Mouse (Mus musculus) G1E (cell line): ENCODE results near the gene Wdr66.

Experiments
- CTCF ChIP-seq: IDR thresholded peaks from 2 replicates; pipeline ENCODE4 v1.5.1; 2012; ENCODE audit warnings: low read depth, low read length, inconsistent platforms, mixed read lengths
- GATA1 ChIP-seq: IDR thresholded peaks from 2 replicates; pipeline ENCODE4 v1.6.1; 2012; ENCODE audit warnings: borderline replicate concordance, low read length, inconsistent platforms, mixed read lengths
- GATA2 ChIP-seq: IDR thresholded peaks from 2 replicates; pipeline ENCODE4 v1.6.1; 2012; ENCODE audit warnings: low read depth, low read length, inconsistent platforms, borderline replicate concordance
- POLR2AphosphoS5 ChIP-seq: IDR thresholded peaks from 2 replicates; pipeline ENCODE4 v1.6.1; 2012; ENCODE audit warnings: low read depth, low read length, inconsistent platforms; ENCODE audit not compliant: insufficient replicate concordance
- TAL1 ChIP-seq: conservative IDR thresholded peaks from 2 replicates; pipeline ENCODE4 v1.6.1; 2012; ENCODE audit warnings: low read depth, low read length, inconsistent platforms, mixed read lengths

DNA sequence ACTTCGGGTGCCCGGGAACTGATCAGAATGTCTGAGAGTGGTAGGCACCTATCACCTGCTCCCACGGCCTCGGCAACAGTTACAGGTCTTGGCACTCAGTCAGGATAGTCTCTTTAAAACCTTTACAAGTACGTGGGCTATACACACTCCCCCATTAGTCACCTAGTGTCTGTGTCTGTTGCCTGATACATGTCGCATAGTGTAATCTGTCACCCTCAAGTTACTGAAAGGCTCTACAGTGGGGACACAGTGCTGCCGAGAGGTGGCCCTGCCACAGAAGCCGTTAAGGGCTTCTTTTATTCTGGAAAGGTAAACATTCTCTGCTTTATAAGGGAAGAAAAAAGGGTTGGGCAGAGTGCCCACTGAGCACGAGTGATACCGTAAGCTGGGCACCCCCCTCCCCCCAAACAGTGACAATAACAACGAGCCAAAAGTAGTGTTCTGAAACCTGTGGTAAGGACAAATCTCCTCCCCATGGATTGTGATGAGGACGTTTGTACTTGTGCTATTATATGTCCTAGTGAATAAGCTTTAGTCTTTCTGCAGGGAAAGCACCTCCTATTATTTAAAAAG is 61.2 kb downstream of the Wdr66 start:
- TF ChIP-seq CTCF: no peak
- no peak for TF ChIP-seq GATA1
- TF ChIP-seq POLR2AphosphoS5: no peak
- no peak for TF ChIP-seq TAL1
- TF ChIP-seq GATA2: no peak
